In genomic region chr19:24431381-24431780, GRCm38 (mm10) we compare ENCODE assay signal across 26 mouse cellular contexts. TPM values are rescaled to one million over a fixed set of nuclear protein-coding genes. Genes with fewer than 3 reads are reported as not detected.
DNase-seq lines count a peak whose midpoint lies in the region; ATAC-seq lines count a peak whose summit lies in the region.
"Had no signal": no experiment of that assay in that cellular context is flagged by ENCODE, and none has a peak within 500 bp of the region (broad histone marks: within the 10 kb centered on the region; RNA-seq: fewer than 3 reads in every experiment).

No protein-coding gene starts in this region.

- no peak overlapping the region for H3K9ac ChIP-seq in liver, embryonic 15.5 days
- H3K9ac ChIP-seq: embryonic facial prominence, embryonic 12.5 days; forebrain, embryonic 12.5 days had no signal

- 0 out of 2 replicates have a peak, but pooled peaks cover 3% of the 10 kb centered on the region for H3K4me1 ChIP-seq in liver, embryonic 15.5 days (replicated peaks)
- H3K4me1 ChIP-seq in forebrain, embryonic 10.5 days = no peaks in the 10 kb centered on the region
- H3K4me1 ChIP-seq: embryonic facial prominence, embryonic 12.5 days; forebrain, embryonic 12.5 days had no signal

- no peak for ATAC-seq in liver, embryonic 15.5 days (ENCODE audit: insufficient read depth)
- ATAC-seq in megakaryocyte, adult 5-6 weeks (ENCODE audit: poor library complexity, severe bottlenecking) = peak; percentile 25; the same call in 1 of the 2 replicates
- ATAC-seq: activated CD4-positive, CD25-positive, alpha-beta regulatory T cell, adult 4 months; CD4-positive, CD25-positive, alpha-beta regulatory T cell, adult 4 months; forebrain, embryonic 14.5 days; forebrain, embryonic 16.5 days; Patski had no signal

- H3K36me3 ChIP-seq in liver, embryonic 15.5 days (replicated peaks) = no peaks in the 10 kb centered on the region
- no peaks in the 10 kb centered on the region for H3K36me3 ChIP-seq in forebrain, embryonic 10.5 days (replicated peaks)
- H3K36me3 ChIP-seq: embryonic facial prominence, embryonic 10.5 days; embryonic facial prominence, embryonic 12.5 days; forebrain, embryonic 12.5 days had no signal

- 0 out of 2 replicates have a peak overlapping the region, but pooled peaks have one; percentile 4 for H3K27ac ChIP-seq in liver, embryonic 15.5 days (replicated peaks)
- no peak overlapping the region for H3K27ac ChIP-seq in forebrain, embryonic 10.5 days
- H3K27ac ChIP-seq: embryonic facial prominence, embryonic 10.5 days; embryonic facial prominence, embryonic 12.5 days; forebrain, embryonic 12.5 days had no signal

- peak; percentile 57 for DNase-seq in heart, adult 11 months
- DNase-seq in heart, postnatal 14 days = no peak
- DNase-seq in liver = no peak
- no peak for DNase-seq in forebrain, embryonic 10.5 days (ENCODE audit: extremely low spot score, low spot score)
- DNase-seq in adrenal gland, adult 18-20 months (ENCODE audit: low spot score in 2 of 2) = no peak
- DNase-seq: adrenal gland, adult 2 months; adrenal gland, postnatal 10 days; adrenal gland, postnatal 25 days; B cell, adult 2 months; cerebellum, adult 11-12 months; cerebellum, adult 2 months; cerebellum, adult 9-10 months; cerebellum, postnatal 10 days; cerebellum, postnatal 25 days had no signal

- no peaks in the 10 kb centered on the region for H3K9me3 ChIP-seq in liver, embryonic 15.5 days (replicated peaks)
- H3K9me3 ChIP-seq in forebrain, embryonic 10.5 days = no peaks in the 10 kb centered on the region
- H3K9me3 ChIP-seq: embryonic facial prominence, embryonic 10.5 days; embryonic facial prominence, embryonic 12.5 days; forebrain, embryonic 12.5 days; G1E had no signal

- intact Hi-C loops in heart, postnatal 14 days (cut with DNase I) = no loop called here

- WGBS in liver, embryonic 15.5 days (ENCODE audit: insufficient replicate concordance) = 72% methylated on average over 2 of the region's 2 CpGs
- 92% methylated on average over 2 of the region's 2 CpGs for WGBS in forebrain, embryonic 10.5 days

- no peak overlapping the region for H3K4me3 ChIP-seq in liver, embryonic 15.5 days (replicated peaks)
- H3K4me3 ChIP-seq in forebrain, embryonic 10.5 days = no peak overlapping the region
- H3K4me3 ChIP-seq: embryonic facial prominence, embryonic 10.5 days; embryonic facial prominence, embryonic 12.5 days; forebrain, embryonic 12.5 days had no signal

- H3K27me3 ChIP-seq in liver, embryonic 15.5 days = no peaks in the 10 kb centered on the region
- no peaks in the 10 kb centered on the region for H3K27me3 ChIP-seq in forebrain, embryonic 10.5 days (ENCODE audit: poor library complexity, severe bottlenecking)
- H3K27me3 ChIP-seq: CH12.LX; embryonic facial prominence, embryonic 12.5 days; forebrain, embryonic 12.5 days had no signal

- H3K4me2 ChIP-seq in liver, embryonic 15.5 days = no peak overlapping the region
- H3K4me2 ChIP-seq: embryonic facial prominence, embryonic 12.5 days; forebrain, embryonic 12.5 days had no signal

RNA-seq across cellular contexts. Expression of gene Fam122a, which starts 45.8 kb away (rescaled TPM):
- total RNA-seq in heart, postnatal 14 days (2021) = 10 to 100 TPM; 22.7 to 25.1 TPM
- polyA plus RNA-seq in liver, embryonic 15.5 days (2015; fragmentation: Nextera tagmentation; extraction: Ambion mirVana) = 24.9 and 25.7 TPM in 2 replicates
- 30.1 and 31.3 TPM in 2 replicates for total RNA-seq in megakaryocyte, adult 5-6 weeks (2015)
- total RNA-seq in megakaryocyte, adult 5-6 weeks (2017) = 5.9 and 8.3 TPM in 2 replicates
- polyA plus RNA-seq in forebrain, embryonic 10.5 days (2016; fragmentation: Nextera tagmentation; extraction: Ambion mirVana) = 48.8 and 49.2 TPM in 2 replicates
- total RNA-seq in adrenal gland, adult 18-20 months (2021) = 10 to 100 TPM; 30.9 to 31.1 TPM
